Mouse (Mus musculus) CD8-positive naive resting alpha-beta T cell, adult 2 months (primary cell): ENCODE data around the gene Dapk2.

Experiments used
- DNase-seq, 2 experiments: peaks; one replicate each; pipeline ENCODE4 v3.0.0; 2022; ENCODE audit warnings: low read depth in 2 of 2, low spot score in 2 of 2

Dapk2 gene

GRCm38 (mm10) chr9:66184572-66184971 is 26.5 kb downstream of the Dapk2 start:
- no peak for DNase-seq

GRCm38 (mm10) chr9:66186426-66186825 is 28.4 kb downstream of the Dapk2 start:
- no peak for DNase-seq

GRCm38 (mm10) chr9:66189026-66189425 is 31.0 kb downstream of the Dapk2 start:
- DNase-seq = no peak

GRCm38 (mm10) chr9:66194003-66194402 is 36.0 kb downstream of the Dapk2 start:
- DNase-seq = no peak

- no peak for DNase-seq
These were observed 38.5 kb downstream of the Dapk2 start for GRCm38 (mm10) chr9:66196561-66196960.

GRCm38 (mm10) chr9:66198533-66198932 is 40.5 kb downstream of the Dapk2 start:
- no peak for DNase-seq

- no peak for DNase-seq
These were observed 41.8 kb downstream of the Dapk2 start for GRCm38 (mm10) chr9:66199657-66200410.

GRCm38 (mm10) chr9:66200411-66200789 is 42.4 kb downstream of the Dapk2 start:
- no peak for DNase-seq

GRCm38 (mm10) chr9:66201665-66202064 is 43.6 kb downstream of the Dapk2 start:
- DNase-seq = no peak

- DNase-seq = no peak
These were observed 44.4 kb downstream of the Dapk2 start for GRCm38 (mm10) chr9:66202463-66202862.

GRCm38 (mm10) chr9:66205702-66206101 is 47.7 kb downstream of the Dapk2 start:
- no peak for DNase-seq

GRCm38 (mm10) chr9:66206825-66207224 is 48.8 kb downstream of the Dapk2 start:
- DNase-seq = no peak

GRCm38 (mm10) chr9:66211420-66211819 is 53.4 kb downstream of the Dapk2 start:
- no peak for DNase-seq

- no peak for DNase-seq
These were observed 54.1 kb downstream of the Dapk2 start for GRCm38 (mm10) chr9:66212088-66212487.

- no peak for DNase-seq
These were observed 54.8 kb downstream of the Dapk2 start for GRCm38 (mm10) chr9:66212802-66213201.

GRCm38 (mm10) chr9:66213386-66214032 is 55.5 kb downstream of the Dapk2 start:
- no peak for DNase-seq

GRCm38 (mm10) chr9:66215551-66215950 is 57.5 kb downstream of the Dapk2 start:
- DNase-seq = no peak

GRCm38 (mm10) chr9:66217970-66218369 is 59.9 kb downstream of the Dapk2 start:
- DNase-seq = no peak

GRCm38 (mm10) chr9:66218917-66219725 is 61.1 kb downstream of the Dapk2 start:
- no peak for DNase-seq

- DNase-seq = no peak
These were observed 65.8 kb downstream of the Dapk2 start for GRCm38 (mm10) chr9:66223872-66224271.

GRCm38 (mm10) chr9:66225737-66226485 is 67.9 kb downstream of the Dapk2 start:
- no peak for DNase-seq
